Mouse (Mus musculus) forebrain, embryonic 16.5 days (tissue): ENCODE data around the gene Popdc3. TPM values are rescaled to one million over a fixed set of nuclear protein-coding genes. Genes with fewer than 3 reads are reported as not detected.

ENCODE experiments used
- ATAC-seq: fragments of 200-750 bp; cut with Nextera tagmentation; 2 replicates; pipeline ENCODE4 v1.8.0; 2017; ENCODE audit warnings: mild to moderate bottlenecking, moderate library complexity
- H3K27ac ChIP-seq: fragments of 300-500 bp; sonication (generic); 2 replicates; pipeline ENCODE4 v1.5.1; 2014; ENCODE audit warnings: low read length, control low read depth
- H3K27me3 ChIP-seq: fragments of 300-500 bp; sonication (generic); replicated peaks from 2 replicates; pipeline ENCODE4 v1.6.1; 2014; ENCODE audit warnings: low read length; ENCODE audit not compliant: control insufficient read depth, insufficient read depth
- H3K36me3 ChIP-seq: fragments of 300-500 bp; sonication (generic); 2 replicates; pipeline ENCODE4 v1.6.1; 2014; ENCODE audit not compliant: control insufficient read depth, insufficient read depth
- H3K4me1 ChIP-seq: fragments of 300-500 bp; sonication (generic); replicated peaks from 2 replicates; pipeline ENCODE4 v1.6.1; 2014; ENCODE audit warnings: low read length; ENCODE audit not compliant: control insufficient read depth, insufficient read depth
- H3K4me2 ChIP-seq: fragments of 300-500 bp; sonication (generic); 2 replicates; pipeline ENCODE4 v1.6.1; 2014; ENCODE audit warnings: mild to moderate bottlenecking, low read length, control low read depth
- H3K4me3 ChIP-seq: fragments of 300-500 bp; sonication (generic); replicated peaks from 2 replicates; pipeline ENCODE4 v1.5.1; 2014; ENCODE audit warnings: mild to moderate bottlenecking, low read length, control low read depth
- H3K9ac ChIP-seq: fragments of 300-500 bp; sonication (generic); replicated peaks from 2 replicates; pipeline ENCODE4 v1.6.1; 2014; ENCODE audit warnings: low read depth, low read length, control low read depth
- H3K9me3 ChIP-seq: fragments of 300-500 bp; sonication (generic); 2 replicates; pipeline ENCODE4 v1.6.1; 2016; ENCODE audit warnings: low read length; ENCODE audit not compliant: control insufficient read depth
- WGBS: fragments of 180-500 bp; shearing (Covaris S2); extraction: QIAGEN DNeasy Blood & Tissue Kit; methylation state at CpG from one replicate; pipeline ENCODE4 v1.1.7; 2014; 5-methylcytosine and 5-hydroxymethylcytosine counted together
- polyA plus RNA-seq: library from polyadenylated mRNA; unstranded; fragments of >200 nt; fragmentation: Nextera tagmentation; extraction: Ambion mirVana; gene quantifications from 2 replicates; pipeline ENCODE4 v1.2.1, GENCODE M21; 2015

Gene Popdc3
- polyA plus RNA-seq, 1 experiment from 2014 or later: 0.41 TPM

GRCm38 (mm10) chr10:45185457-45185856 is 7.6 kb downstream of the Popdc3 start:
- no peaks in the 10 kb centered on the region for H3K9me3 ChIP-seq
- no peak overlapping the region for H3K9ac ChIP-seq
- H3K27me3 ChIP-seq: no peaks in the 10 kb centered on the region
- H3K36me3 ChIP-seq: no peaks in the 10 kb centered on the region
- H3K4me1 ChIP-seq: no peaks in the 10 kb centered on the region
- no peak for ATAC-seq
- H3K4me2 ChIP-seq: no peak overlapping the region
- H3K4me3 ChIP-seq: no peak overlapping the region
- H3K27ac ChIP-seq: no peak overlapping the region
- 88% methylated on average over 2 of the region's 2 CpGs for WGBS

- no peak overlapping the region for H3K4me3 ChIP-seq
- no peak overlapping the region for H3K9ac ChIP-seq
- 58% methylated on average over 14 of the region's 14 CpGs for whole genome bisulfite sequencing
- H3K9me3 ChIP-seq: no peaks in the 10 kb centered on the region
- no peaks in the 10 kb centered on the region for H3K36me3 ChIP-seq
- H3K27ac ChIP-seq: no peak overlapping the region
- H3K4me2 ChIP-seq: no peak overlapping the region
- no peak for ATAC-seq
- no peaks in the 10 kb centered on the region for H3K4me1 ChIP-seq
- no peaks in the 10 kb centered on the region for H3K27me3 ChIP-seq
These were observed 15.7 kb downstream of the Popdc3 start for GRCm38 (mm10) chr10:45193330-45194310.

DNA sequence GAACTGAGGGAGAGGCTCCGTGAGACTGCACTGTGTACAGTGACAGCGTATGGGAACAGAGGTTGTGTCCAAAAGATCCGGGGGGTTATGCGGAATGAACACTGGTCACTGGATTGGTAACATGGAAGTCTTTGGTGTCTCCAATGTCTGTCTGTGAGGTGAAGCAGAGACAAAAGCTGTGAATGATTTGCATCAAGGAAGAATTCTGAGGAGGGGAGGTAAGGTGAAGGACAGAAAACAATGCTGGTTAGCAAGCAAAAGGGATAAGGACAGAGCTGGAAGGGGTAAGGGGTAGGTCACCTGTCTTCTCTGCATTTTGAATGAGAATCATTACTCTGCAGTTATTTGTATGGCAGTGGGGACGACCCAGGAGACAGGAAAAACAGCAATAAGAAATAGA is 16.6 kb downstream of the Popdc3 start:
- Histone ChIP-seq H3K4me1 (no peaks in the 10 kb centered on the region), H3K36me3 (no peaks in the 10 kb centered on the region), H3K27me3 (no peaks in the 10 kb centered on the region), H3K9me3 (no peaks in the 10 kb centered on the region), H3K27ac (no peak overlapping the region), H3K4me2 (no peak overlapping the region), H3K4me3 (no peak overlapping the region), H3K9ac (no peak overlapping the region)
- WGBS: 83% methylated on average over 5 of the region's 5 CpGs
- no peak for ATAC-seq

GRCm38 (mm10) chr10:45204582-45204981 is 26.7 kb downstream of the Popdc3 start:
- H3K4me3 ChIP-seq: no peak overlapping the region
- no peak overlapping the region for H3K9ac ChIP-seq
- no peak for ATAC-seq
- H3K36me3 ChIP-seq: no peaks in the 10 kb centered on the region
- no peaks in the 10 kb centered on the region for H3K9me3 ChIP-seq
- no peaks in the 10 kb centered on the region for H3K4me1 ChIP-seq
- 68% methylated on average over 1 of the region's 1 CpGs for WGBS
- H3K27ac ChIP-seq: no peak overlapping the region
- no peaks in the 10 kb centered on the region for H3K27me3 ChIP-seq
- H3K4me2 ChIP-seq: no peak overlapping the region

- no peak for ATAC-seq
- H3K27me3 ChIP-seq: no peaks in the 10 kb centered on the region
- no peak overlapping the region for H3K9ac ChIP-seq
- H3K27ac ChIP-seq: no peak overlapping the region
- H3K36me3 ChIP-seq: no peaks in the 10 kb centered on the region
- H3K9me3 ChIP-seq: no peaks in the 10 kb centered on the region
- H3K4me2 ChIP-seq: no peak overlapping the region
- H3K4me3 ChIP-seq: no peak overlapping the region
- H3K4me1 ChIP-seq: no peaks in the 10 kb centered on the region
These were observed 32.3 kb downstream of the Popdc3 start for GRCm38 (mm10) chr10:45210201-45210600.

GRCm38 (mm10) chr10:45216676-45217075 is 38.8 kb downstream of the Popdc3 start:
- Histone ChIP-seq H3K27ac (no peak overlapping the region), H3K36me3 (no peaks in the 10 kb centered on the region), H3K9me3 (no peaks in the 10 kb centered on the region), H3K4me1 (no peaks in the 10 kb centered on the region), H3K4me3 (no peak overlapping the region), H3K27me3 (no peaks in the 10 kb centered on the region), H3K9ac (no peak overlapping the region), H3K4me2 (no peak overlapping the region)
- no peak for ATAC-seq
- 91% methylated on average over 7 of the region's 7 CpGs for WGBS

DNA sequence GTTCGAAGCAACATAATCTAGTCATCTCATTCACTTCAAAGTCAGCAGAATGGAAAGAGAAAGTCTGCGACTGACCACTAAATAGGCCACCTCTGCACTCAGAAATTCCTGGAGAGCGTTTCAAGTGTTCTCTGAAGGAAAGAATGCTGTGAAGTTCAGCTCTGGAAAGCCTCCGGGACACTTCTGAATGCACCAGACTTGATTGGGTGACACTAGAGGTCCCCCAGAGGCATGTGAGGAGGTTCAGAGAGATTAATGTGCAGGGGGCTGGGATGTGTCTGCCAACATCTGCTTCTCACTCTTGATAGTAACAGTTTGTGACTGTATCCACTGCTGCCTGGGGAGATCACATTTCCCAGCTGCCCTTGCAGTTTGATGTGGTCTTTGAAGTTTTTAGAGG is 52.1 kb downstream of the Popdc3 start:
- no peak for ATAC-seq
- no peak overlapping the region for H3K4me3 ChIP-seq
- no peaks in the 10 kb centered on the region for H3K9me3 ChIP-seq
- 56% methylated on average over 4 of the region's 4 CpGs for WGBS
- H3K9ac ChIP-seq: no peak overlapping the region
- H3K36me3 ChIP-seq: no peaks in the 10 kb centered on the region
- H3K27ac ChIP-seq: no peak overlapping the region
- no peaks in the 10 kb centered on the region for H3K27me3 ChIP-seq
- no peaks in the 10 kb centered on the region for H3K4me1 ChIP-seq
- H3K4me2 ChIP-seq: no peak overlapping the region

GRCm38 (mm10) chr10:45233351-45233750 is 55.5 kb downstream of the Popdc3 start:
- no peaks in the 10 kb centered on the region for H3K36me3 ChIP-seq
- no peak overlapping the region for H3K4me3 ChIP-seq
- H3K9me3 ChIP-seq: no peaks in the 10 kb centered on the region
- H3K27me3 ChIP-seq: no peaks in the 10 kb centered on the region
- ATAC-seq: no peak
- 56% methylated on average over 6 of the region's 6 CpGs for WGBS
- H3K4me1 ChIP-seq: no peaks in the 10 kb centered on the region
- no peak overlapping the region for H3K4me2 ChIP-seq
- no peak overlapping the region for H3K9ac ChIP-seq
- no peak overlapping the region for H3K27ac ChIP-seq

GRCm38 (mm10) chr10:45236304-45236703 is 58.4 kb downstream of the Popdc3 start:
- 26% methylated on average over 3 of the region's 3 CpGs for WGBS
- H3K9ac ChIP-seq: no peak overlapping the region
- H3K4me1 ChIP-seq: no peaks in the 10 kb centered on the region
- H3K9me3 ChIP-seq: no peaks in the 10 kb centered on the region
- H3K27ac ChIP-seq: no peak overlapping the region
- no peak overlapping the region for H3K4me2 ChIP-seq
- H3K4me3 ChIP-seq: no peak overlapping the region
- no peak for ATAC-seq
- H3K27me3 ChIP-seq: no peaks in the 10 kb centered on the region
- H3K36me3 ChIP-seq: no peaks in the 10 kb centered on the region
